Mouse (Mus musculus) layer of hippocampus, postnatal 25 days (tissue): ENCODE results near the gene Ctsw. TPM values are rescaled to one million over a fixed set of nuclear protein-coding genes. Genes with fewer than 3 reads are reported as not detected.

Experiments
- DNase-seq, 2 experiments: peaks; one replicate each; pipeline ENCODE4 v3.0.0; 2022; ENCODE audit warnings: mixed read lengths in 2 of 2, low spot score in 1 of 2; ENCODE audit errors: extremely low spot score in 1 of 2
- total RNA-seq, 2 experiments: library from RNA; stranded (reverse); gene quantifications; 2 replicates each; pipeline ENCODE4 v1.2.3; 2021

Ctsw gene
- total RNA-seq, 2 experiments from 2014 or later, result not detected

DNA sequence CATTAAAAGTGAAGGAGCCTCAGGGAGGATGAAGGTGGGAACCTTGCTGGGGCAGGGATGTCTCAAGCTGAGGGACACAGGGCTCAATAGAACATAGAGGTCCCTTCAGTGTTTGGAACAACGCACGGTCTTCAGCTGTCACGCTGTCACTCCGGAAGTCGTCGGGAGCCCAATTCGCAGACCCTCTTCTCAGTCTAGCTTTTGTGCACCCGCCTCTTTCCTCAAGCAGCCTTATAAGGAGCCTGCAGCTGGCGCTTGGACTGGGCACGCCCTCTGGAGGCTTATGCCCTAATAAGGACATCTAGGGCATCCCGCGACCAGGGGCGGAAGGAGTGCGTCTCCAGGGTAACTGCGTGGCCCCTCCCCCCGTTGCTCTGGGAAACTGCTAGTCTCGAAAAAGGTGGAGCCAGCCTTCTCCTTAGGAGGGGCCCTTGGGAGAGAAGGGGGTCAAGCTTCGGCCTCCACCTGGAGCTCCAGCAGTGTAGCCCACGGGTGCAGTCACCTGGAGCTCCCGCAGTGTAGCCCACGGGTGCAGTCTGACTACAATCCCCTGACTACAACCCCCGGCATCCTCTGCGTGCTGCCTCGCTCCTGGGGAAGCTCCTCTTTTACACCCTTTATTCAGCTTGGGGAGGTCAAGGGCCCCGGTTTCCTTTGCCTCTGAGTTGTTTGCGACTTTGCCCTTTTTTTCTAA lies 20.7 kb upstream of the Ctsw start:
- peak; percentile 91 to 95 for DNase-seq

- peak; percentile 92 to 97 for DNase-seq
Measured at GRCm38 (mm10) chr19:5487768-5488550, 19.7 kb upstream of the Ctsw start, which contains the start of gene Mus81. Mus81 (minus strand) TSS chr19:5488402.

- DNase-seq, result no peak
Measured at GRCm38 (mm10) chr19:5486771-5487170, 18.5 kb upstream of the Ctsw start.

DNA sequence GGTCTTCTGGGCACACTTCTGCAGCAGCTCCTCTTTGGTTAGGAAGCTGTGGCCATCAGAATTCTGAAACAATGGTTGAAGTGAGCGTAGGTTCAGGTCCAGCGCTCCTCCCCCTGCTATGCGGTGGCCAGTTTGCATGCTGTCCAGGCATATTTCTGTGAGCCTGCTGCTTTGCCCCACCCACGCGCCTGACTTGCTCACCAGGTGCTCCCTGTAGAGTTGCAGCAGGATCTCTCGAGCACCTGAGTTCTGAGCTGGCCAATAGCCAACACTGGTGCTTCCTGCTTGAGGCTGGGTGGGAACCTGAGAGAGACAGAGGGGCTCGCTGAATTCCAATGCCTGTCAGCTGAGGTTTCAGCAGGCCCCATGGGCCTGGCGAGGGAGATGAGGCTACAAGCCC lies 18.0 kb upstream of the Ctsw start:
- no peak for DNase-seq

- no peak for DNase-seq
Measured at GRCm38 (mm10) chr19:5485821-5486220, 17.5 kb upstream of the Ctsw start.

GRCm38 (mm10) chr19:5485371-5485770 lies 17.1 kb upstream of the Ctsw start:
- no peak for DNase-seq

- DNase-seq, result no peak
Measured at GRCm38 (mm10) chr19:5484496-5484895, 16.2 kb upstream of the Ctsw start.

DNA sequence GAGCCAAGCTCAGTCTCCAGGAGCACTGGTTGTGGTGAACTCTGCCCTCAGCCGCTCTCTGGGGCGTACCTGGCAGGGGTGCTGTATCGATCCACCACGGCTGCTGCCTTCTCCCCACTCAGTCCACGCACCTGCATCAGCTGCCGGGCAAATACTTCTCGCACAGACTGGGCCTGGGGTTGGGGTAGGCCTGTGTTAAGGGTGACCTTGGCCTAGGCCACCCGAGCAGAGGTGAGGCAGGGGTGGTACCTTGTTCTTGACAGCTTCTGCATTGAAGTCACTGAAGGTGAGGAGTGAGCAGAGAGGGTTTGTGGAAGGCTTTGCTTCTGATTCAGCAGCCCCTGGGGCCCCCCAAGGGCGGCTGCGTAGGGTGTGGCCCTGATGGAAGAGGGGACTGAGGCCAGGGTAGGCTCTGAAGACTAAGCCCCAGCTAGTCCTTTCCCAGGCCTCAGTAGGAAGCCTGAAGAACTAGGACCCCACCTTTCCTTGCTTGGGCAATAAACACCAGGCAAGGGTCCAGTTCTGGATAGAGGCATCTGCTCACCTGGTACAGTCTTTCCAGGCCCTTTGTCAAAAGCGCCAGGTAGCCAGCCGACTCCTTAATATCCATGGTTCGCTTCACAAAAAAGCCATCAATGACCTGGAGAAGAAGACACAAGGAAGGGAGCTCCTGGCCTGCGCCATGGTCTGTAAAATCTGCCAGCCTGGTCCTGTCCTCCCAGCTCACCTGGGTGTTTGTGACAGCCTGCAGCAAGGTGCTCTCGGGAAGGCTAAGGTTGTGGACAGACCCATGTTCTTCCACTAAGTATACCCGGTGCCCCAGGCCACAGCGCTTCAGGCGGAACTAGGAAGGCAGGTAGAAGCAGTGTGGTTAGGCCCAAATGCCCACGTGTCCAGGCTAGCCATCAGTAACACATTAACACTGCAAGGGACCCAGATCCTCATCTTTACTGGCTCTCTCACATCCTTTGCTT lies 15.4 kb upstream of the Ctsw start:
- DNase-seq, result no peak

GRCm38 (mm10) chr19:5481398-5481797 lies 13.1 kb upstream of the Ctsw start:
- DNase-seq, result no peak

- no peak for DNase-seq
Measured at GRCm38 (mm10) chr19:5480016-5480415, 11.7 kb upstream of the Ctsw start.

DNA sequence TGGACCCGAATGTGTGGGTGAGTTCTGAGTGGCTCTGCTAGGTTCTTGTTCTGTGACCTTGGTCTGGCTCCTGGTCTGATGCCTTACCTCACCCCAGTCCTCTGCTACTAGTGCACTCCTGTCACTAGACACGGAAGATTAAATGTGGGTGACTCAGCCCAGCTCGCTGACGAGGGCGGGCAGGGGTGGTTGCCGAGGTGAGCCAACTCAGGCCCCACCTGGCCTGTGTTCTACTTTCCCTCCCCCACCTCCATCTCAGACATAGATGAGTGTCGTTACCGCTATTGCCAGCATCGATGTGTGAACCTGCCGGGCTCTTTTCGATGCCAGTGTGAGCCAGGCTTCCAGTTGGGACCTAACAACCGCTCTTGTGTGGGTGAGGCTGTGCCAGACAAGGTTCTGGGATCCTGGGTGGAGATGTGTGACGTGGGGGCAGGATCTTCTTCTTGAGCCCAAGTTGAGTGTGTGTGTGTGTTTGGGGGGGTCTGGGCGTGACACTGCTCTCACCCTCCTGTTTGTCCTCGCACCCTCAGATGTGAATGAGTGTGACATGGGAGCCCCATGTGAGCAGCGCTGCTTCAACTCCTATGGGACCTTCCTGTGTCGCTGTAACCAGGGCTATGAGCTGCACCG lies 9.5 kb upstream of the Ctsw start:
- no peak for DNase-seq

DNA sequence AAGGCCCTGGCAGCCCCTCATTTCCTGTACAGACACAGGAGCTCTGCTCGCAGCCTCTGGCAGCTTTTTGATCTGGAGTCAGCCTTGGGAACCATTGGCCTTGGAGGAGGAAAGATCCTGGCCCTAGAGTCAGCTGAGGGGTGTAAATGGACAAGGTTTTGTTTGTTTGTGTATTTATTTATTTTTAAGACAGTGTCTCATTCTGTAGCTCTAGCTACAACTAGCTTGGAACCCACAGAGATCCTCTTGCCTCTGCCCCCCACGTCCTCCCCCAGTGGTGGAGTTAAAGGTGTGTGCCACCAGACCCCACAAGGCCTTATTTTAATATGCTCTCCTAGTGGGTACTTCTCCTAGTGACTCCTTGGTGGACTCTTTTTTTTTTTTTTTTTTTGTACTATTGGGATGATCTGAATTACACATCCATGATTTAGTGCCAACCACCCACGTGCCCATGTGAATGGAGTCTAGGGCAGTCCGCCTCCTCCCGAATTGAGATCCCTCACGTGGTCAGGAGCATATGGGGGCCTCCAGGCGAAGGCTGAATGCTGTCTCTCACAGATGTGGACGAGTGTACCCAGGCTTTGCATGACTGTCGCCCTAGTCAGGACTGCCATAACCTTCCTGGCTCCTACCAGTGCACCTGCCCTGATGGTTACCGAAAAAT lies 8.8 kb upstream of the Ctsw start:
- no peak for DNase-seq

DNA sequence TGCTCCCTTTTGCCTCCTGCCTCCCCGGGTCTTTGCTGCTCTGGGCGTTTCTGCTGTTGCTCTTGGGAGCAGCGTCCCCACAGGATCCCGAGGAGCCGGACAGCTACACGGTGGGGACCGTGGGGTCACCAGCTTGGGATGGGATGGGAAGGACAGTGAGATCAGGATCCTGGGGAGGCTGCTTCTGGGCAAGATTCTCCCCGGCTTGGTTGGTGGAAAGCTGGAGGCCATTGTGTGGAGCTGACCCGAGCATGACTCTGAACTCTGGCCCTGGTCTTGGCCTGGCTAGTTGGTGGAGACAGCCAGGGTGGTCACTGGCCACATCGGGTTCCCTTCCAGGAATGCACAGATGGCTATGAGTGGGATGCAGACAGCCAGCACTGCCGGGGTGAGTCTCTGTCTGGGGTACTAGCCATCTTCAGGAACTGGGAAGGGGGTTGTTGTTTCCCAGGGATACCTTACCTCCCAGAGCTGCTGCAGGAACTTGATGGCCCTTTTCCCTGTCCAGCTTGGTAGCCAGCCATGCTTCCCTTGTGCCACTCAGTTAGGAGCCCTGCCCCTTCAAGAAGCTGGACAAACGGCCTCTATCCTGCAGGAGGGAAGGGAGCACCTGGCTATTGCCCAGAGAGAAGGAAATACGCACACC lies 6.9 kb upstream of the Ctsw start:
- DNase-seq, result no peak

DNA sequence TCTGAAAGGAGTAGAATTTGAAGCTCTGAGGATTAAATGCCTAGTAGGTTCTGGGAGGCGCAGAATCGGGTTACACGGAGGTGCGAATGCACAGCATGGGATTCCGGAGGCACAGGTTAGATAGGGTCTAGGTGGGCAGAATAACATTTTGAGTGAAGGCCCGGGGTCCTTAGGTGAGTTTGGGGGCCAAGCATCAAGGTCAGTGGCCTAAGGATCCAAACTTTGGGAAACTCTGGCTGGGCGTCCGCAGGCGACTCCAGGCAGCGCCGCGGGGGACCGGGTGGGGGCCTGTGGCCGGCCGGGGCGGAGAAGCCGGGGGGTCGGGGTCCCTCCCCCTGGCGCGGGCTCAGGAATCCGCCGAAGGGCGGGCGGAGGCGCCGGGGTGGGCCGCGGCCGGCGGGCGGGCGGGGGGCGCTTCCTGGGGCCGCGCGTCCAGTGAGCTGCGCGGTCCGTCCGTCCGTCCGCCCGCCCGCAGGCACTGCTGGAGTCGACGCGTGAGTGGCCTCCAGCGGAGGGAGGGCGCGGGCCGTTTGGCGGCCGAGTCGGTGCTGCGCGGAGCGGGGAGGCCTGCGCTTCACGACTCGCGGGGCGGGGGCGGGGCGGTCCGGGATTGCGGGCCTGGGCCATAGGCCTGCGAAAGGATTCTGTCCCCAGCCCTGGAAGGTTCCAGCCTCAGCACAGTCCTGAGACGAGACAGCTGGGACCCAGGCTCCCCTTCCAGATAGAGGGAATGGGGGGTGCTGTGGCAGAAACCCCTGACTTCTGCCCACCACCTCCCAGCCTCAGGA lies 6.2 kb upstream of the Ctsw start:
- DNase-seq, result no peak

DNA sequence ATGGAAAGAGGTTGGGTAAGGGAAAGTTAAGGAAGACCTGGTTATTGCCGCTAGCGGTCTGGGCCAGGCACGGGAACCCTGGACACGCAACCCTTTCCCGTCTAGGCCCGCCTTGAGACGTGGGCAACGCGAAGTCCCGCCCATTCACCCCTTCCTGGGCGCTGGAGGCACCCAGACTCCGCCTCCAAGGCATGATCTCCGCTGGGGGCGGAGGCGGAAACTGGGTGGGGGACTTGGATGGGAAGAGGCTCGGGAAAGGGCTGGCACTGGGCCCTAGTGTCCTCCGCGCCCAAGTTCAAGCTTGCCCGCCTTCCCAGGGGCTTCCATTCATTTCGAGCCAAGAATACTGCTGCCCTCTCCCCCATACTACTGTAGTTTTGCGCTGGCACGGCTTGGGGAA lies 5.4 kb upstream of the Ctsw start, which contains the start of gene Efemp2:
Gene Efemp2 (plus strand): TSS at position 235 of the 400 bp plus-strand sequence.
- peak; percentile 44 to 46 for DNase-seq

DNA sequence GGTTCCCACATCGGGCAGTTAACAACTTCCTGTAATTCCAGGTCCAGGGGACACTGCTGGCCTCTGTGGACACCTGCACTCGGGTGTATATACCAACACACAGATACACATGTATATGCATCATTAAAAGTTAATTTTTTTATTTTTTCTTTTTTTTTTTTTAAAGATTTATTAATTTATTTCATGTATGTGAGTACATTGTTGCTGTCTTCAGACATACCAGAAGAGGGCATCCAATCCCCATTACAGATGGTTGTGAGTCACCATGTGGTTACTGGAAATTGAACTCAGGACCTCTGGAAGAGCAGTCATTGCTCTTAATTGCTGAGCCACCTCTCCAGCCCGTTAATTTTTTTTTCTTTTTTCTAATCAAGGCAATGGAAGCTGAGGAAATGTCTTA lies 4.5 kb upstream of the Ctsw start:
- no peak for DNase-seq

DNA sequence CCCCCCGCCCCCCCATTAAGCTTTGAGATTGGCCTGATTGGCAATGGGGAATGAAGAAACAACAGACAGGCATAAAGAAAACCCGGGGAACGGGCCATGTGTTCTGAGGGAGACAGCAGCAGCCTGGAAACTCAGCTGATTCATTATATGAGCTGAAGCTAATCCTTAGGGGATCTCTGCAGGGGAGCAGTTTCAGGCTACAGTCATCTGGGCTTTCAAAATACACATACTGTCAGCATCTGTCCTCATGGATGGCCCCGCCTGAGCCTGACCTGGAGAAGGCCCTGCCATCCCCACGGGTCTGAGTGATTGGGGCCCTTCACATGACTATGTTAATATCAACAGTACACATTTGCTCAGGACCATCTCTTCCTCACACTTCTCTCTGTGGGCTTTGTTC lies 3.5 kb upstream of the Ctsw start:
- DNase-seq, result no peak

DNA sequence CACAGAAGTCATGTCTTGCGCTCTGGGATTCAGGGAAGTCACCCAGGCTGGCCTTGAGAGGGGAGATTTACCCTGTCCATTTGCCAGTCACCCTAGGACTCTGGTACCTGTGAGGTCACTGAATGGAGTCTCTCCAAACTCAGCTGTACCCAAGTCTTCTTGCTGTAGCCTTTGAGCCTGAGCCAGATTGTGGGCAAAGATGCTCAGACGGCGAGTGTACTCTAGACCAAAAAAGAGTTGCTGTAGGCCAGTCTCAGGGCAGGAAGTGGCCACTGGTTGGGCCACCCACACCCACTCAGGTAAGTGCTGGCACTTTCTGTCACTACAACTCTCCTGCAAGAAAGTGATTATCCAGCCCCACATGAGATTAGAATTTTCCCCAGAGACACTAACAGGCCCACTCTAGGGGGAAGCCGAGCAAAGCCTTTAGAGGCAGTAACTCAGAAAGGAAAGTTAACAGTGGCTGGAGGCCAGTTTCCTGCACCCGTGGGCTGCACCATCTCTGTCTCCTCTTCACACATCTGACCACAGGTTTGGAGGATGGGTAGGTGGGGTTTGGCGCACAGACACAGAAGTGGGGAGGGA lies 1.3 kb downstream of the Ctsw start:
- DNase-seq, result no peak
